Mouse (Mus musculus): ENCODE data around the gene Hspb3. TPM values are rescaled to one million over a fixed set of nuclear protein-coding genes. Genes with fewer than 3 reads are reported as not detected.

Hspb3 gene
- 10 to 100 TPM; 49.4 to 49.6 TPM for total RNA-seq (2021)
- long read RNA-seq, experiment 1, transcript Hspb3-201 (1 exons, 781 nt): major isoform, 102 of 102 reads
- long read RNA-seq, experiment 1, partial matches to known transcripts: 0 of 102 reads
- long read RNA-seq, experiment 1, other reads (novel, unspliced or antisense): 0 of 102 reads
- long read RNA-seq, experiment 2, transcript Hspb3-201 (1 exons, 781 nt): major isoform, 66 of 66 reads
- long read RNA-seq, experiment 2, partial matches to known transcripts: 0 of 66 reads
- long read RNA-seq, experiment 2, other reads (novel, unspliced or antisense): 0 of 66 reads

GRCm38 (mm10) chr13:113663151-113663779, at the start of gene Hspb3:
Gene Hspb3 (minus strand): TSS chr13:113663676.
- peak; percentile 69 for DNase-seq

DNA sequence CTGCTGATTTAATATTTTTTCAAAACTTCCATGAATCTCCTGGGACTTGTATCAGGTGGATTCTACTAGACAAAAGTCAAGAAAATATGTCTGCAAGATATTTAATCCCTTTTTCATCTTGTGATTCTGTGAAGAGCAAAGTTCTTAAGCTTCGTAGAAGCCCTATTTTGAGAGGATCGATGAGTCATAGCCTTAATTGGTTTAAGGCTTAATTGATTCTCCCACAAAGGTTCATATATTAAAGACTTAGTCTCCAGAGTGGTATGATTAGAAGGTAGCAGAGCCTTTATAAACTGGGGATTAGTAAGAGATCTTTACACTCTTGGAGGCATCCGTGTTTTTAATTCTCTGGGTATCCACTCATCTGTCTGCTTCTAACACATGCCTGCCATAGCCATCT, 49.7 kb upstream of the Hspb3 start:
- DNase-seq: no peak

GRCm38 (mm10) chr13:113706183-113706582, 42.7 kb upstream of the Hspb3 start:
- no peak for DNase-seq

GRCm38 (mm10) chr13:113701185-113701584, 37.7 kb upstream of the Hspb3 start:
- no peak for DNase-seq

DNA sequence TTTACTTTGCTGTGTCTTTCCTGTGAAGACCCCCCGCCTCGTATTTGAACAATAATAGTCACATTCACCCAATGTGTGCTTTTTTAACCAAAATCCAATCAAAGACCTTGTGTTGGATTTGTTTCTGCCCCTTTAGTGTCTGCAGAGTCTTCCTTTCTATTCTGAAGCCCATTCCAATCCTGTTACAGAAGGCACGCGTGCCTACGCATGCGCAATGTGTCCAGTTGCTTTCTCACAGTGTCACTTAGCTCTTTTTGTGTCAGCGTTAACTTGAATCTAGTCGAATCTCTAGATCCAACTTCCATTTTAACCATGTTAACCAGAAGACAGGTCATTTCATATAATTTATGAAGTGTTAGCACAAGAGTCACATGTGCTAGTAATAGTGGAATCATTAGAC, 36.5 kb upstream of the Hspb3 start:
- DNase-seq: no peak

GRCm38 (mm10) chr13:113699415-113699873, 36.0 kb upstream of the Hspb3 start:
- no peak for DNase-seq

DNA sequence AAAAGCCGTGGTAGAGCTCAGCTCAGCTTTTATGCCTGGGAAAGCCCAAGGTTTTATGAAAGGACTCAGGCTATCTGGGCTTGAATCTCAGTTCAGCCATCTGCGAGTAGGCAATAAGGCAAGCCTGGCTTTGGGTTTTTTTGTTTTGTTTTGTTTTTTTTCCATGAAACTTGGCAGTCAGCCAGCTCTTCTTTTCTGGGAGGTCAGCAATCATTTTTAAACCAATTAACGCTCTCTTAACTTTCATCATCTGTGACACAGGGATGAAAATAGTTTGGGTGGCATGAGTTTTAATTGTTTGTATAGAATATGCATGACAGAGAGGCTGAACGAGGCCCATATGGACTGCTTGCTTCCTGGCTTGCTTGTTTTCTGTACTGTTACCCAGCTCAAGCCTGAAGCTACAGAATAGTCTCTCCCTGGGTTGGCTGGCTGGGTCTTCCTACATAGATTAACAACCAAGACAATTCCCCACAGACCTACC, 33.4 kb upstream of the Hspb3 start:
- DNase-seq: no peak

- DNase-seq: no peak
These were observed 29.9 kb upstream of the Hspb3 start for GRCm38 (mm10) chr13:113693383-113693782.

DNA sequence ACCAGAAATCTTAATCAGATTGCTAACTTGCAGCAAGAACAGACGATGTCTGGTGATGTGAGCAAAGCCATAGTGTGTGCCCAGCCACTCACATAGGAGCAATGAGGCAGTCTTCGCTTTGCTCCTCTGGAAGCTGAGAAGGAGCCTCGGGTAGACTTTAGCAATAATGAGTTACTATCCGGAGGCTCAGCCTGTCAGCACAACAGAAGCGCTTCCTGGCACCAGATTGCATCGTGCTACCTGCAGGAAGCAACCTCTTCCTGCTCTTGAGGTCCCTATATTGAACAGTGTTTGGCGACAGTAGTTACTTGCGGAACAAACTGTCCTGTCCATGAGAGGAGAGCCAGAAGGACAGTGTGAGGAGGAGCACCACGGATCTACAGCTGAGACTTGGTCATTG, 28.2 kb upstream of the Hspb3 start:
- DNase-seq: no peak

GRCm38 (mm10) chr13:113689883-113690282, 26.4 kb upstream of the Hspb3 start:
- DNase-seq: no peak

GRCm38 (mm10) chr13:113686691-113687121, 23.2 kb upstream of the Hspb3 start:
- DNase-seq: no peak

- DNase-seq: no peak
These were observed 19.3 kb upstream of the Hspb3 start for GRCm38 (mm10) chr13:113682821-113683220.

- DNase-seq: no peak
These were observed 17.2 kb upstream of the Hspb3 start for GRCm38 (mm10) chr13:113680646-113681045.

DNA sequence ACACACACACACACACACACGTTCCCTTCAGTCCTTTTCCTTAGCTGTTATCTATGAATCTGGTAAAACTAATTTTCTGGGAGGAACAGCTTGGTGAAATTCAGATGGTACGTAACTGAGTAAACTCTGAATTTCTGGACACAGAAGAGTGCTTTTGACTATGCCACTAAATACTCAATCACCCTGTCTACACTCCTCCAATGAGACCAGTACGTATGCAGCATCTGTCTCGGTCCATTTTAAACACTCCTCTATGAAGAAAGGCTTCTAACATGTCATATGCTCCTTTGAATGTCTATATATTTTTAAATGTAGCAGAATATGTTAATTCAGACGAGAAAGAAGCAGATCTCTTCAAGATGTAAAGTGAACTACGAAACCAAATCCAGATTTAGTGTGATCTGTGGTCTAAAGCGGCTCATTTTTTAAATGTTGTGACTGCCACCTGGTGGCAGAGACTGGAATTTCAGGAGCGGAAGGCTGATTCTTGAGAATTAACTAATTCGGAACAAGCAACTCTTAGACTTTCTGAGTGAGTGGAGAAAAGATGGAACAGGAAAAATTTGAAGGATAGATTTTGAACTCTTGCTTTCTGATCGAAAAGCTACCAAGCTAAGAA, 6.1 kb upstream of the Hspb3 start:
- DNase-seq: no peak

DNA sequence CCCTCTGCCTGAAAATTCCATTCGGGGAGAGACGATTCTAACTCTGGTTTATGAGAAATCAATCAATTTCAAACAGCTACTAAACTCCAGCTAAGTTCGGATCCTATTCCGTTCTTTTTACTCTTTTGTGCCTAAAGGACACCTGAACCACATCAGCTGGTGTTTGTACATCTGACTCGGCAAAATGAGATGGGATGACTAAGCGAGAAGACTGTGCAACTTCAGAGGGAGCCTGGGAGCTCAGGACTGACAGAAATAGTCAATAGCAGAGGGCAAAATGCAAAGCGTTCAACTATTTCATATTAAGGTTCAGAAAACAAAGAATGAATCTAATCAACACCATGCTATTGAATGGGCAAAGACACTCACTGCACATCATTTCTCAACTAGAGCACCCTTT, 407 bp upstream of the Hspb3 start:
- no peak for DNase-seq

DNA sequence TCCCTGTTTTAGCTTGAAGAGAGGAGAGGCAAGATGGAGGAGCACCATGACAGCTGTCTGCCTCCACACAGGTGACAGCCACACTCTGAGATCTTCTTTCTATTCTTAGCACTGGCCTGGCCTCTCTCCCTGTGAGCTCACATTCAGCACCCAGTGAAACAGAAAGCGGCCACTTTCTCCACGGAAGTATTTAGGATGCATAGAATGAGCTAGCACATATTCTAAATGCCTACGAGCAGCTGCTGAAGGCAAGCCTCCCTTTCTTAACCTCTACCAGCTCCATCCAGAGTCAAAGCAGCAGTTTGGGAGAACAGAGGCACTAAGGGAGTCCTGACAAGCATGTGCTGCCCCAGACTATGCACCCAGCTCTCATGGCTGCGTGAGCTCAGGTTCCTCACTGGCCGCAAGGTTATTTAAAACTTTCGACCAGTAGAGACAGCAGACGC, 1.6 kb downstream of the Hspb3 start:
- peak; percentile 55 for DNase-seq

DNA sequence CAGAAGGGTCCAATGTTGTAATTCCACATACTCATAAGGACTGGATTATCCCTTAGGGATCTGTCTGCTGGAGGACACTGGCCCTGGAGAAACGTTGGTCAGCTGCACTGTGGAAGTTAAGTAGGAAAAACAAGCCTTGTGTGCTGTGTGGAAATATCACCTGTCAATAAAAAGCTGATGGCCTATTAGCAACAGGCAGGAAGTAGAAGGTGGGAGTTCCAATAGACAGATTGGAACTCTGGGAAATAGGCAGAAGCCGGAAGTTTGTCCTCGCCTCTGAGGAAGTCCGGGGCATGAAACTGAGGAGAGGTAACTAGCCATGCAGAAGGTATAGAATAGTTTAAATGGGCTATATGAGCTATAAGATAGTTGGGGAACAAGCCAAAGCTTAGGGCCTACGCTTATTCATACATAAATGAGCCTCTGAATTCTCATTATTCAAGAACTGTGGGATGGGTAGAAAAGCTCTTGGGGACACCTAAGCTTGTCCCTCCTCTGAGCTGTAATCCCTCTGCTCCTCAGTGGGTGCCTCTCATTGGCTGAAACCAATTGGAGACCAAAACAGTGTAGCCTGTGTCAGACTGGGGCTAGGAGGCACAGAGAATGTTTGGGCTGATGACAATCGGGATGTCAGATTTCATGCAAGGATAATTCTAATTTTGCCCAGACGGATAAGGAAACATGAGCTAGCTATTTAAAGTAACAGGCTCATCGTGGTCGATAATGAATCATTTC, 2.7 kb downstream of the Hspb3 start:
- DNase-seq: peak; percentile 51

DNA sequence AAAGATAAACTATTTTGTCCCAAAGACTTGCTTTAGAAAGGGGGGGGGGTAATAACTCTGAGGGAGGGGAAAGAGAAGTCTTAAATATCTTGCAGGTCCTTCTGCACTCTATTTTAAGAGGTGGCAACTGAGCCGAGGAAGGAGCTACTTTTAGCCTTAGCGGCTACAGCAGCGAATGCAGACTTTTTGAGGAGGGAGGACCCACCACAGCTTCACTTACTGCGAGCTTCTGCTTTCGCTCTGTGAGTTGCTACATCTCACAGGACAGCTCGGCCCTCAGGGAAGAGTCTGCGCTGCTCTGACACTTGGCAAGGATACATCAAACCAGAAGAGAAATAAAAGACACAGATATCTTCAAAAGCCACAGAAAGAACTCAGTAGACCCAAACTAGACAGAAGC, 6.3 kb downstream of the Hspb3 start:
- no peak for DNase-seq

- DNase-seq: peak; percentile 31
These were observed 6.8 kb downstream of the Hspb3 start for GRCm38 (mm10) chr13:113656639-113657038.

DNA sequence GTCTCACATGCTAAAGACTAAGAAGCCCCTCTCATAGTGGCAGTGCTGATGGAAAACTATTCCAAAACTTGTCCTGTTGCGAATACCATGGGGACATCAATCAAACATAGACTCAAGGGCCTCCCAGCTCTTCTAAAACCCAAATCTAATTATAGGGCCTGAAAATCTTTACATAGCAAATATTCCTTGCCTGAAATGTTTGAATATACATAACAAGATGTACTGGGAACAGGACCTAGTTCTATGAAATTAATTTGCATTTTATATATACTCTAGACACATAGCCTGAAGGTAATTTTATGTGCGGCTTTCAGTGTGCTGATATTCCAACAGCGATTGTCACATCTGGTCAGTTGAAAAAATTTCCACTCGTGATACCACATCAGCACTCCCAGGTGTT, 8.0 kb downstream of the Hspb3 start:
- no peak for DNase-seq

DNA sequence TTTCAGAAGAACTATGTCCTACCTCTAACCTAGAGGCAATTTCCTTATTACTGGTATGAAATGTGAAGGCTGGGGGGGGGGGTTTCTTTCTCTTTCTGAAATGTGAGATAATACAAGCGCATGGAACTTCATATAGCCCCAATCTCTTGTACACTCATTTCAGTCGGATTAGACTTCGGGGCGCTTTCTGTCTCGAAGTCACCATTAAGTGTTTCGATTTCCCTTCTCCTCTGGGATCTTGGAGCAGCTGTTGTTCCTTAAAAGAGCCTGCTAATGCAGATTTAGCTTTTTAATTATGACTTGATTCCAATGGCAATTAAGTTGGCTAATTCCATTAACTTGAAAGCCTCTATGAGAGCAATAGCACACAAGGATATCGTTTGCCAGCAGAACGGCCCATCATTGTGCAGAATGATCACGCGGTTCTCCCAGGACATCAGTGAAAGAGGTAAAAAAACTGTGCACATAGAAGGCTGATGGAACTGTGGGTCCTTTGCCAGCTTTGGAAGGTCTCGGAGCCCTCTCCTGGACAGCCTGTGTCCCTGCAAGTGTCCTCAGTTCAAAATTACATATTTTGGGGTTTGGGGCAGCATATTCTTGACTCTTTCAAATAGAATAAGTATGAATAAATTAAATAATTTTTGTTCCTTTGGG, 22.4 kb downstream of the Hspb3 start:
- no peak for DNase-seq

- no peak for DNase-seq
These were observed 24.6 kb downstream of the Hspb3 start for GRCm38 (mm10) chr13:113638914-113639313.
